Mouse (Mus musculus) E14TG2a.4 (cell line): ENCODE results near the gene Mphosph9.

Source experiments
- H3K27me3 ChIP-seq: 2 replicates; pipeline ENCODE4 v1.6.1; 2014; ENCODE audit warnings: low read length, control low read depth; ENCODE audit not compliant: insufficient read depth
- H3K36me3 ChIP-seq: 2 replicates; pipeline ENCODE4 v1.6.1; 2014; ENCODE audit warnings: low read length, control low read depth; ENCODE audit not compliant: insufficient read depth
- H3K4me1 ChIP-seq: replicated peaks from 2 replicates; pipeline ENCODE4 v1.6.1; 2014; ENCODE audit warnings: low read depth, low read length, control low read depth
- H3K4me3 ChIP-seq: replicated peaks from 2 replicates; pipeline ENCODE4 v1.5.1; 2014; ENCODE audit warnings: mild to moderate bottlenecking, low read length
- H3K9me3 ChIP-seq: 2 replicates; pipeline ENCODE4 v1.6.1; 2014; ENCODE audit warnings: low read length, control low read depth
- CTCF ChIP-seq: conservative IDR thresholded peaks from 2 replicates; pipeline ENCODE4 v1.5.1; 2014; ENCODE audit warnings: low read length
- NANOG ChIP-seq: IDR thresholded peaks from 2 replicates; pipeline ENCODE4 v1.6.1; 2014; ENCODE audit warnings: borderline replicate concordance, low read length, mixed read lengths
- POU5F1 ChIP-seq: IDR thresholded peaks from 2 replicates; pipeline ENCODE4 v1.6.1; 2014; ENCODE audit warnings: low read length, borderline replicate concordance

The Mphosph9 gene

GRCm38 (mm10) chr5:124356695-124357094 lies 28.9 kb upstream of the Mphosph9 start:
- peaks cover 49% of the 10 kb centered on the region for H3K4me1 ChIP-seq
- peak; percentile 23; the same call in 1 of the 2 replicates for TF ChIP-seq CTCF
- no peak for TF ChIP-seq POU5F1
- peak; percentile 35; the same call in 1 of the 2 replicates for TF ChIP-seq NANOG
- H3K4me3 ChIP-seq, result no peak overlapping the region
- H3K27me3 ChIP-seq, result no peaks in the 10 kb centered on the region
- H3K9me3 ChIP-seq, result no peaks in the 10 kb centered on the region
- H3K36me3 ChIP-seq, result peaks cover 2% of the 10 kb centered on the region; the same call in 1 of the 2 replicates

- Histone ChIP-seq H3K9me3 (no peaks in the 10 kb centered on the region), H3K4me1 (peaks cover 57% of the 10 kb centered on the region), H3K36me3 (peaks cover 14% of the 10 kb centered on the region), H3K27me3 (no peaks in the 10 kb centered on the region), H3K4me3 (0 out of 2 replicates have a peak overlapping the region, but pooled peaks have one; percentile 93)
- TF ChIP-seq CTCF, result no peak
- no peak for TF ChIP-seq NANOG
- no peak for TF ChIP-seq POU5F1
Measured at GRCm38 (mm10) chr5:124355425-124355959, 27.7 kb upstream of the Mphosph9 start.

GRCm38 (mm10) chr5:124354574-124355424 lies 27.0 kb upstream of the Mphosph9 start:
- TF ChIP-seq CTCF (no peak), NANOG (no peak), POU5F1 (no peak)
- peaks cover 63% of the 10 kb centered on the region for H3K4me1 ChIP-seq

GRCm38 (mm10) chr5:124353726-124354547 lies 26.2 kb upstream of the Mphosph9 start:
- TF ChIP-seq NANOG (no peak), POU5F1 (no peak), CTCF (no peak)
- H3K4me1 ChIP-seq, result peaks cover 72% of the 10 kb centered on the region
- no peaks in the 10 kb centered on the region for H3K27me3 ChIP-seq
- no peaks in the 10 kb centered on the region for H3K9me3 ChIP-seq
- peaks cover 30% of the 10 kb centered on the region for H3K36me3 ChIP-seq
- peak overlapping the region; percentile 93 for H3K4me3 ChIP-seq

More at GRCm38 (mm10) chr5:124354574-124355424, 27.0 kb upstream of the Mphosph9 start:
- no peaks in the 10 kb centered on the region for H3K9me3 ChIP-seq
- no peaks in the 10 kb centered on the region for H3K27me3 ChIP-seq
- peaks cover 21% of the 10 kb centered on the region for H3K36me3 ChIP-seq
- peak overlapping the region; percentile 93 for H3K4me3 ChIP-seq

- TF ChIP-seq CTCF, result no peak
- TF ChIP-seq POU5F1, result no peak
- TF ChIP-seq NANOG, result no peak
- Histone ChIP-seq H3K36me3 (peaks cover 37% of the 10 kb centered on the region), H3K4me3 (peak overlapping the region; percentile 93), H3K27me3 (no peaks in the 10 kb centered on the region), H3K9me3 (no peaks in the 10 kb centered on the region), H3K4me1 (peaks cover 78% of the 10 kb centered on the region)
Measured at GRCm38 (mm10) chr5:124353011-124353725, 25.4 kb upstream of the Mphosph9 start.

- peaks cover 73% of the 10 kb centered on the region for H3K4me1 ChIP-seq
- peaks cover 41% of the 10 kb centered on the region for H3K36me3 ChIP-seq
- H3K27me3 ChIP-seq, result no peaks in the 10 kb centered on the region
- TF ChIP-seq POU5F1, result no peak
- TF ChIP-seq NANOG, result no peak
- H3K9me3 ChIP-seq, result no peaks in the 10 kb centered on the region
- H3K4me3 ChIP-seq, result peak overlapping the region; percentile 93
Measured at GRCm38 (mm10) chr5:124352141-124352920, 24.6 kb upstream of the Mphosph9 start.

- peak overlapping the region; percentile 74 for H3K4me3 ChIP-seq
- peaks cover 46% of the 10 kb centered on the region for H3K36me3 ChIP-seq
- H3K27me3 ChIP-seq, result no peaks in the 10 kb centered on the region
- no peaks in the 10 kb centered on the region for H3K9me3 ChIP-seq
- no peak for TF ChIP-seq CTCF
- peaks cover 69% of the 10 kb centered on the region for H3K4me1 ChIP-seq
Measured at GRCm38 (mm10) chr5:124351604-124352003, 23.8 kb upstream of the Mphosph9 start.
